Mouse (Mus musculus) heart, adult 9 months (tissue): ENCODE results near the gene Acvr1.

ENCODE experiments used
- DNase-seq, 2 experiments: peaks; one replicate each; pipeline ENCODE4 v3.0.0; 2022; ENCODE audit warnings: low spot score in 2 of 2

Acvr1 gene

DNA sequence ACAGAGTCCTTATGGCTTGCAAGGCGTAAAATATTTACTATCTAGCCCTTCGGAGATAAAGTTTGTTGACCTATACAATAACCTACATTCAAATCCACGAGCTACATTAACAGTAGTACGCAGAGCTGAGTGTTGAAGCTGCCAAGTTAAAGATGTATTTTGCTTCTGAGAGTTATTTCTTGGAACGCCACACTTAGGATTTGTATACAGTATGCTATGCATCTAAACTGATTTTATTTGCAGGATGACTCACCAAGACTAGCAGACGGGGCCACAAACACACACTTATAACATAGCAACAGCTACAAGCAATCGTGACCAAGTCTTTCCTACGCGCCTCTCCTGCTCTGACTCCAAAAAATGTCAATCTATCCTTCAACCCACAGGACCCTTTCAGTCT, 46.2 kb downstream of the Acvr1 start:
- DNase-seq, result no peak

DNA sequence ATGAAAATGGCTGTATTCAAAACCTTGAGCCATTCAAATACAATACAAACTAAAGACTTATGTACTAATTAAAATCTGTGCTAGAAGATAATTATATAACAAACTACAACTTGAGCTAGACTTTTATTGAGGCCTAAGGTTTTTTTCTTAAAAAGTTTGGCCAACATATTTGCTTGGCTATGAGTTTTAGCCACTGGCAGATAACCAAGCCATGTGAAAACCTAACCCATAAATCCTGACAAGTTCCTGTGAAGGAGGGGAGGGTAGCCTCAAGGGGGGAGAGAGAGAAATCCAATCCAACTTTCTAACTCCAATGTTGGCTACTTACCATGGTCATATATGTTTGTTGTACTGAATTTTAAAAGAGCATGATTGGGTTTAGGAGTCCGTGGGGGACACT, 48.4 kb downstream of the Acvr1 start:
- DNase-seq, result no peak

- DNase-seq, result no peak
Measured at GRCm38 (mm10) chr2:58516920-58517319, 50.0 kb downstream of the Acvr1 start.

DNA sequence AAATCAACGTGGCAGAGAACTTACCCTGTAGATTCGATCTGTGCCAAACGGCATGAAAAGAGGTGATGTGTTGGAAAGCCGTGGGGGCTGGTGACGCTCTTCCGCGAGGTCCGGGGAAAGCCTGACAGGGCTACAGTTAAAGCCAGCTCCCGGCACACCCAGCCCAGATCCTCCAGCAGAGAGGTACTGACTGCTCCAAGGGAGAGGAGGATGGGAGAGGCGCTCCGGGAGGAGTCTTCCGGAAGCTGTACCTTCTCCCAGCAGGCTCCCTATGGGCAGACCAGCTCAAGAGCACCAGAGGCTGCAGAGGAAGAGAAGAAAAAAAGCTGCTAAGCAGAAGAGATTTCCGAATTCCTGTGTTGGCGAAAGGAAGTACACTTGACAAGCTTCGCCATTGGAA, 51.0 kb downstream of the Acvr1 start:
- DNase-seq, result no peak

DNA sequence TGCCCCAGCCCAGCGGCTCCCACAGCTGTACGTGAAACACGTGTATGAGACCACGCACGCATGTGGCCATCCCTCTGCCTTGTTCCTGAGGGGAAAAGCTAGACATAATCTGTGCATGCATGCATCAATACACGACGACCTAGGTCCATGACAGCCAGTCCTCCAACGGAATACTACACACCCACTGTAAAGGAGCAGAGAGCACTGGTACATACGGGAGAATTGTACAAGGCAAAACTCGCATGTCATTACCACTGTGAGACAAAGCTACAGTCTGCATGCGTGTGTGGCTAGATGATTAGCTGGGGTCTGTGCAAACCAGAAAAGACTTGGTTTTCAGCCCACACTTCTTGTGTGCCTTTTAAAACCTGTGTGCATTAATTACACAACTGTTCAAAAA, 52.5 kb downstream of the Acvr1 start:
- no peak for DNase-seq

GRCm38 (mm10) chr2:58513212-58513611, 53.7 kb downstream of the Acvr1 start:
- DNase-seq, result no peak

DNA sequence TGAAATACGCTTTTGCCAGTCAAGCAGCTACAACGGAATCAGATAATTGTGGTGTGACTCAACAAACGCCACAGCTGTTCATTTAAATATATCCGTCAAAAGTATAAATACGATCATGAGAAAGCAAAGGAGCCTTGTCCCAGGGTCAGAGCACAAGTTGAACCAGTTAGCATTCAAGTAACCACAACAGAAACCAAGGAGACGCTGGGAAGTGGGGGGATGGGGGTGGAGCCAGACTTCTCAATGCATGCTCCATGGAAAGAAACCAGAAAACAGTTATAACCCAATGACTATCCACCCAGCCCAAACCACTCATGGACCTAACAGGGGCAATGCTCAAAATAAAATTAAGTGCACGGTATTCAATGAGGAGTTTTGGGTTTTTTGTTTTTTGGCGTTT, 56.8 kb downstream of the Acvr1 start:
- DNase-seq, result no peak

DNA sequence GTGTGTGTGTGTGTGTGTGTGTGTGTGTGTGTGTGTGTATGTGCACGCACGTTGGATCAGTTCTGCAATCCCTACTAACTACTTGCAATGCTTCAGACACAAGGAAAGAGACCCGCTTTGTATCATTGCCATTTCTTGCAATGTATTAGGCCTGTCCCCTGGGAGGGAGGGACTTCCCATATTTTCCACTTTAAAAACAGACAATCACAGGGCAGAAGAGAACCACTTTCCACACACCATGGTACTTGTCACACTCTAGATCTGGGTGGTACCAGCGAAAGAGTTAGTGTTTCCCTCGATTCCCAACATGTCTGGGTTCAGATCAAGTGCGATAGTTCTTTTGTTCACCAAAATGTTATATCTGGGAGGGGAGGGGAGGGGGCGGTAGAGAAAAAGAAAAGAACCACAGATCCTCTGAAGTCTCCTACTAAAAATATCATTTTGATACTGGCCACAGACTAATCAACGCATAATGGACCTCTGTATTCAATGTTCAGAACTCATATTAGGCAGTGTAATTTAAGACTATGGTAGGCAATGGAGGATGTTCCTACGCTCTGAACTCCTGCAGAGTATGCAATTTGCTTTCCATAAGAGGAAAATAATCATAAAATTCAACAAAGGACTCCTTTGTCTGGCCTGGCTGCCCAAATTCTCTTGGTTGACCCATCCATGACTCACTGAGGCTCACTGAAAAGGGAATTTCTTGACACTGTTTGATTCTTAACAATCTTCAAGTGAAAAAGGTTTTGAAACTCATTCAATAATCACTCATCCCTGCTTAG, 61.5 kb downstream of the Acvr1 start:
- DNase-seq, result no peak

DNA sequence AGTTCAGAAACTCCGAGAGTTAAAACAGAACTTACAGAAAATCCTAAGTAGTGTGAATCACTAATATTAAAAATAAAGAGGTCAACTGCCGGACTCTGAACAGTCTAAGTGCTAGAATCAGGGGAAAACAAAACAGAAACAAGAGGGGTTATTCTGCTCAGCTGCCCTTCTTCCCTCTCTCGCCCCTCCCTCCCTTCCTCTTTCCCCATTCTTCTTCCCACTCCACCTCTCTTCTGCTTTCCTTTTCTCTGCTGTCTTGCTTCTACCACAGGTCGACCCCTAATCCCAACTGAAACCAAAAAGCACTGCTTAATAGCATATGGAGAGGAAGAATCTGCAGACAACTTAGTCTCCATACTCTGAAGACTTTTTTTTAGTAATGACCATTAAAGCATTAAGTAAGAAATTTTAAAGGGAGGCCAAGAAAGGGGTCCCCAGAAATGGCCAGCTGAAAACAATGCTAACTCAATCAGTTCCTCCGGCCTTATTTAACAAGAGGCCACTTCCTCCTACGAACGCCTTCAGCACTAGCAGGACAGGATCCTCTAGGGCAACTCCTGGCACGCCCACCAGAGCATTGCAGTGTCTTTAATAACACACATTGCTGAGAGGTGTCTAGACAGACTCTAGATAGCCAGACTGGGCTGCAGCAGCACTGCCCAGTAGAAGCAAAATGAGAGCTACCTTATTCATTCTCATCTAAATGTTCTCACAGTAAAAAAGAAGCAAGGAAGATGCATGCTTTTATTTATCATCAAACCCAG, 70.1 kb downstream of the Acvr1 start:
- no peak for DNase-seq

GRCm38 (mm10) chr2:58495271-58495670, 71.7 kb downstream of the Acvr1 start:
- peak; percentile 55 to 58 for DNase-seq

GRCm38 (mm10) chr2:58493685-58494635, 73.0 kb downstream of the Acvr1 start:
- DNase-seq, result no peak

DNA sequence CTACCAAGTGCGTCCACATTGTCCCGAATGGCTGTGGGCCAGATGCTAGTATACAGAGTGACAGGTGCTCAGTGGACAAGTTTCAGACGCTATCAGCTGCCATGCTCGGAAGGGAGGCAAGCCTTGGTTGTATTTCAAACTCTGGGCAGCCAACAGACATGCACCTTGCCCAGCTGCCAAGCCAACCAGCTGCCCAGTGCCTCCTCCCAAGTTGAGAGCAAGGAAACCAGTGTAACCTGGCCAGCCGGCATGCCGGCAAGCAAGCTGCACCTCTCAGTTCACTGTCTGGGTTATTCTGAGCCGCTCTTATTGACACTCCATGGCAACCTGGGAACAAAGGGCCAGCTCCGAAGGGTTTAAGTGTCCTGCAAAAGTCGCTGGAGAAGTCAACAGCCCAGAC, 77.7 kb downstream of the Acvr1 start:
- peak; percentile 72 to 73 for DNase-seq

DNA sequence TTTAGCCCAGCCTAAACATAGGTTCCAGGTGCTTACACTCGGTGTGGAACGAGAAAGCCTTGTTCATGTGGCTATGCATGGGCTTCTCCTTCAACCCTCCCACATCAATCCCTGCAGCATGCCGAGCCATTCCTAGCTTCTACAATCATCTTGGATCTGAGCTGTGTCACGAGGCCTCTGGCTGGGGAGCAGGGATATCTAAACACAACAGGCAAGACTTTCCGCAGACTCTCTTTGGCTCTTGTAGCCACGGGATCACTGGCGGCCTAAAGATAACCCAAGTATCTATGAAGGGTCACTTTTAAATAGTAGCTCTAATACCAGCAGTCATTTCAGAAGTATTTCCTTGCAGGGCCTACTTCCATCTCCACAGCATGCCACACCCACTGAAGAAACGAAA, 78.6 kb downstream of the Acvr1 start:
- DNase-seq, result peak in 1 of 2 experiments; percentile 25

- no peak for DNase-seq
Measured at GRCm38 (mm10) chr2:58487279-58487560, 79.7 kb downstream of the Acvr1 start.

DNA sequence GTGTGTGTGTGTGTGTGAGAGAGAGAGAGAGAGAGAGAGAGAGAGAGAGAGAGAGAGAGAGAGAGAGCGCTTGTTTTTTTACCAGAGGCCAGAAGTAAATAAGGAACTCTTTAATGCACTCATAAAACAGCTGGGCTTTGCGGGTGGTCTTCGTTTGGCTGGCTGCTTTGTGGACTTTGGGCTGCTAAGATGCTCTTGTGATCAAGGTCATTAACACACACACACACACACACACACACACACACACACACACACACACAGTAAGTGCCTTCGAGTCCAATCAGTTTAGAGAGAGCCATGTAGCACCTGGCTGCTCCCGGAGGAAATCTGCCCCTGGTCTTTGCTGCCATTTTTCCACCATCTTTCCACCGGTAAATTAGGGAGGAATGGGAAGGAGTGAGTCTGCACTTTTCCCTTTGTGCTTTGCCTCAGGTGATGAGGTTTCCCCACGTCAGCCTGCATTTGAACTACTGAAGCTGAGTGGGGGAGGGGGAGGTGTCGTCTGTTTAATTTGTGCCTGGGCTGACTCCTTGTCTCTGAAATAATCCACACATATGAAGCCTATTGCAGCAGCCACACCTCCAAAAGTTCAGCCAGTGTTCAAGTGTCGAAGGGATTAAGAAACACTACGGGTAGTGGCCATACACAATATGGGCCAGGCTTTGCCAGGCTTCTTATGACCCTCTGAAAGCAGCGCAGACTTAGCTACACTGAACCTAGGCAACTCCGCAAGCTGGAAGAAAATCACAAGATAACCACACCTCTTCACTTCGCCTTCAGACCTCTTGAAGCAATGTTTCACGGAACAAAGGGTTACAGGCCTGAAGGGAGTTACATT, 80.3 kb downstream of the Acvr1 start:
- DNase-seq, result no peak

DNA sequence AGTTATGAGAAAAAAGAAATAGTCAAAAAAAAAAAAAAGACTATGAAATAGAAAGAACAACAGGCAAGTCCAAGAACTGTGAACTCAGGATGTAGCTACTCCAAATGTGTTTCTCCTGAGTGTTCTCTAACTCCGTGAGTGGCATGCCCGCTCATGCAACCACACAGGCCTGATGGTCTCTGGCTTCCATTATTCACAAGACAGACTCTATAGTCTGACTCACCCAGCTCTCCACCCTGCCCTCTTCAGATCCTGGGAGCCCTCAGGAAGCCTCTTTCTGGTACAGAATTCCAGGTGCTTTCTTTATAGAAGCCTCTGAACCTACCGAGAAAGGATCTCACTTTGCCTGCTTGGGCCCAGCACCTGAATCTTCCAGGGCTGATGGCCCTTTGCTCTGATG, 81.3 kb downstream of the Acvr1 start:
- DNase-seq, result no peak

GRCm38 (mm10) chr2:58485152-58485551, 81.8 kb downstream of the Acvr1 start:
- no peak for DNase-seq

DNA sequence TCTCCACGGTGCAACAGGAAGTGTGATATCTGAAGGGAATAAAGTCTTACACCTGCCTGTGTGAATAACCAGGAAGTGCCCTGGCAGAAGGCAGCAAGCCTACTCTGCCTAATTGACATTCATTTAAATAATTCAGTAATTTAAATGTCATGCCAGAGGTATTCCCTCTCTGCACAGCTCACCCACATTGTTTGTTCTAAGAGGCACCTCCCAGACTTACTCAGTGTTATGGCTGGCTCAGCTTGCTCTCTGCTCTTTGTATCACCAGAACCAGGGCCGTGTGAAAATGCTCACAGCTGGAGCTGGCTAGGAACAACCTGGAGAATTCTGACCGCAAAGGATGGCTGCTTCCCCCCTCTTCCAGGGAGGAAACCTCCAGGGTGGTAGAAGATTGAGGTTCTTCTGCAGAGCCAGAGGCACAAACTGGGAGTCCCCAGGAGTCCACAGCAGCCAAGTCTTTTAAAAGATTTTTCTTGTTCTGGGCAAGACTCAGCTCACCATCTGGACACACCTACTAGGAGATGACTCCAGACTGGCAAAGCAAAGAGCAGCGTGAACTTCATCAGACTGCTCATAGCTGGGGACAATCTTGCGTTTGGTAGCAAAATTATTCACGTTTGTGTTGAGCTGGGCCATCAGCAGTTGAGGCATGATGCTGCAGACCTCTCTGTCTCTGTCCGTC, 82.5 kb downstream of the Acvr1 start:
- DNase-seq, result no peak

DNA sequence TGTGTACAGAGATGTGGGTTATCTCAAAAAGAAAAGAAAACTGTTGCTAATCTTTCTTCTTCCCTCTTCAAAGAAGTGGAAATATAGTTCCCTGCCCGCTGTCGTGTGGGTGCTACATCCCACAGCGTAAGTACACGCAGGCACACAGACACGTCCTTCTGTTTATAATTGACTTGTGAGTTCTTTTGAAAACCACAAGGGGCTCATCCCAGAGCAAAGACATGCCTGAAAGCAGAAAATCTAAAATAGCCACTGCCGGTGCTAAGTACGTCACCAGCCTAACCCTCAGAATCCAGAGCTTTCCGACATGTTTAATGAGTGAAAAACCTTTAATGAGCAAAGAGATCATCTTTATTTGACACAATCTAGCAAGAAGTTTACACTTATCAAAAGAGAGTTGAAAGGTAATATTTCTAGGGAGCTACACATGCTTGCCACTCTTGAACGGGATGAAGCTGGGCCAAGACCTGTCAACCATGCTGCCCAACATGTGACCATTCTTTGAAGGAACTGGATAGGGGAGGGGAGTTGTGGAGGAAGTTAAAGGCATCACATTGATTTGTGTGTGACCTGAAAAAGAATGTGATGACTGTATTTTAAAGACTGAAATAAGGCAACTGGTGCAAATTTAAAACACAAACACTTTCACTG, 85.4 kb downstream of the Acvr1 start:
- no peak for DNase-seq

DNA sequence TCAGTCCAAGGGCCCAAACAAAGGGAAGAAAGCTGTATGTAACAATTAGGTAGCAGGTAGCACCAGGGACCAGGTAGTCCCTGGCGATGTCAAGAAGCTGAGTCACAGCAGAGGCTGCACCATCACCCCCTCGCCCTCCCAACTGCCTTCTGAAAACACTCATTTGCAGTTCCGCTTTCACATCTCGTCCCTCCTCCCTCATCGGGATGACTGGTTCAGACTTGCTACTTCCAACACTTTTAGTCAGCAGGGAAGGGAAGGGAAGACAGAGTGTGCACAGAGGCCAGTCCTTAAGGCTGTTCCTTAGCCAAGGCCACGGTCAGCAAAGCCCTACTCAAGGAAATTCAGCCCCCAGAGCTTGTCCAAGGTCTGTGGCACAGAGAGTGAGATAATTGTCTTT, 86.2 kb downstream of the Acvr1 start:
- no peak for DNase-seq
